Mouse (Mus musculus) forebrain, postnatal 0 days (tissue): ENCODE measurements around the gene Dhx57. TPM values are rescaled to one million over a fixed set of nuclear protein-coding genes. Genes with fewer than 3 reads are reported as not detected.

Experiments
- ATAC-seq: fragments of 200-750 bp; cut with Nextera tagmentation; 2 replicates; pipeline ENCODE4 v1.8.0; 2017; ENCODE audit warnings: mild to moderate bottlenecking, moderate library complexity
- DNase-seq: peaks from one replicate; pipeline ENCODE4 v3.0.0-alpha.2; 2015
- H3K27ac ChIP-seq: fragments of 300-500 bp; sonication (generic); 2 replicates; pipeline ENCODE4 v1.5.1; 2014; ENCODE audit warnings: low read depth, mild to moderate bottlenecking, antibody characterized with exemption, low read length, moderate library complexity, mixed read lengths
- H3K27me3 ChIP-seq: fragments of 300-500 bp; sonication (generic); 2 replicates; pipeline ENCODE4 v1.6.1; 2014; ENCODE audit warnings: mild to moderate bottlenecking, low read length, mixed read lengths; ENCODE audit not compliant: insufficient read depth
- H3K36me3 ChIP-seq: fragments of 300-500 bp; sonication (generic); 2 replicates; pipeline ENCODE4 v1.6.1; 2014; ENCODE audit warnings: mild to moderate bottlenecking, moderate library complexity; ENCODE audit not compliant: insufficient read depth
- H3K4me1 ChIP-seq: fragments of 300-500 bp; sonication (generic); 2 replicates; pipeline ENCODE4 v1.6.1; 2014; ENCODE audit warnings: antibody characterized with exemption; ENCODE audit not compliant: insufficient read depth
- H3K4me2 ChIP-seq: fragments of 300-500 bp; sonication (generic); 2 replicates; pipeline ENCODE4 v1.6.1; 2014; ENCODE audit warnings: low read depth, mild to moderate bottlenecking, moderate library complexity
- H3K4me3 ChIP-seq: fragments of 300-500 bp; sonication (generic); 2 replicates; pipeline ENCODE4 v1.5.1; 2014; ENCODE audit warnings: low read depth, low read length, mixed read lengths
- H3K9ac ChIP-seq: fragments of 300-500 bp; sonication (generic); 2 replicates; pipeline ENCODE4 v1.6.1; 2014; ENCODE audit warnings: mild to moderate bottlenecking
- H3K9me3 ChIP-seq: fragments of 300-500 bp; sonication (generic); 2 replicates; pipeline ENCODE4 v1.6.1; 2016; ENCODE audit warnings: low read length
- CTCF ChIP-seq: sonication (generic); IDR thresholded peaks from 2 replicates; pipeline ENCODE4 v1.5.1; 2016; ENCODE audit warnings: antibody characterized with exemption, control low read depth, low read depth
- WGBS: fragments of 180-500 bp; shearing (Covaris S2); extraction: QIAGEN DNeasy Blood & Tissue Kit; methylation state at CpG from one replicate; pipeline ENCODE4 v1.1.7; 2014; 5-methylcytosine and 5-hydroxymethylcytosine counted together
- polyA plus RNA-seq: library from polyadenylated mRNA; unstranded; fragments of >200 nt; fragmentation: Nextera tagmentation; extraction: Ambion mirVana; gene quantifications from 2 replicates; pipeline ENCODE4 v1.2.1, GENCODE M21; 2015
- total RNA-seq: library from RNA; depleted of rRNA; stranded (reverse); fragments of >200 nt; gene quantifications from 2 replicates; pipeline ENCODE4 v1.2.3, GENCODE M21; 2014; rRNA removed

The Dhx57 gene
- total RNA-seq (72.1 and 72.4 TPM in 2 replicates), polyA plus RNA-seq (26.1 and 33.7 TPM in 2 replicates)

DNA sequence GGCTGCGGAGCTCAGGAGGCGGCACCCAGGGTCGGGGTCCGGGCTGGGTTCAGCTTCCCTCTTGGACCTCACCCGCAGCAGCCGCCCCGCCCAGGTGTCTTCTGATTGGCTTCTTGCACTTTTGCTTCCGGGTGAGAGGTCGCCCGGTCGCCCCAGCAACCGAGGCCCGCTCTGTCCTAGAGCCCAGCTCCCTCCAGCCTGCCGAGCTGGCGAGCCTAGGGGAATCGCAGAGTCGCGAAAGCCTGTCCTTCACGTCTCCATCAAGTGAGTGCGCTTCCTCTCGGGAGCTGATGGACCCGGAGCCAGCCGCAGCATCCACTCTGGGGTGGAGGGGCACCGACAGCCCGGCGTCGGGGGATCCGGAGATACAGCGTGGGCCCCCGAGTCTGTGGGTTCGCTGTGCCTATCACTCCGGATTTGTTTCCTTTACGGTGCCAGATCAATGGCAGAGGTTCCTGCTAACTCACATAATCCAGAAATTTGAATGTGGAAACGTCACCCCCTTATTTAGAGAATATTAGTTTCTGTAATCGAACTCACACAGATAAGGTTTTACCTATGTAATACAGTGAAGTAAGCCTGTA lies at the start of gene Dhx57, which contains the start of gene Morn2:
Gene Dhx57 (minus strand): TSS at position 403 of the 584 bp plus-strand sequence.
Gene Morn2 (plus strand): TSS at position 130 of the 584 bp plus-strand sequence.
- peak within 1 kb of the TSS; percentile 95 for H3K27ac ChIP-seq
- DNase-seq = peak; percentile 96
- no peaks in the 10 kb centered on the region for H3K36me3 ChIP-seq
- no peak for TF ChIP-seq CTCF
- no peaks in the 10 kb centered on the region for H3K27me3 ChIP-seq
- peak; percentile 98 for ATAC-seq
- WGBS = 2% methylated on average over 35 of the region's 35 CpGs
- no peaks in the 10 kb centered on the region for H3K9me3 ChIP-seq
- H3K9ac ChIP-seq = peak within 1 kb of the TSS; percentile 98
- peaks cover 5% of the 10 kb centered on the region for H3K4me1 ChIP-seq
- peak within 1 kb of the TSS; percentile 67 for H3K4me2 ChIP-seq
- H3K4me3 ChIP-seq = peak within 1 kb of the TSS; percentile 95

- TF ChIP-seq CTCF = peak; percentile 55
- no peaks in the 10 kb centered on the region for H3K9me3 ChIP-seq
Observed at GRCm38 (mm10) chr17:80332386-80332785, 42.1 kb upstream of the Dhx57 start.

DNA sequence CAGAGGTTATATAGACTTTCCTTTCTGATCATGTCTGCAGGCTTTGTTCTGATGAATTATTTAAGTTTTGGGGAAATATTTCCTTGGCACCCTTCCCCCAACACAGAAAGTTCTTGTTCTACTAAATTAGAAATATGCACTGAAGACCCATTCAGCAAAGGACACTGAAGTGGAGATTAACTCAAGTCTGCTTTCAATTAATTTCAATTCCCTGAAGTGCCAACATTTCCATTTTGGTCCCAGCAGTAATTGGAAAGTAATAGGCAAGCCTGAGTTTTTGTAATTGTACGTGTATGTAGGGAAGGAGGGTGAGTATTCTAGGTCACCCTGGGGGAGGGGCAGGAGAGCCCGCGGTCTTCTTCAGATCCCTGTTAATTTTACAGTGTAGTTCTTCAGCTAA lies 36.2 kb upstream of the Dhx57 start:
- Histone ChIP-seq H3K27me3 (no peaks in the 10 kb centered on the region), H3K4me1 (no peaks in the 10 kb centered on the region), H3K27ac (no peak overlapping the region), H3K9me3 (no peaks in the 10 kb centered on the region), H3K9ac (no peak overlapping the region), H3K36me3 (no peaks in the 10 kb centered on the region), H3K4me2 (no peak overlapping the region), H3K4me3 (no peak overlapping the region)
- 67% methylated on average over 3 of the region's 3 CpGs for WGBS
- no peak for ATAC-seq
- TF ChIP-seq CTCF = no peak
- DNase-seq = no peak

More at GRCm38 (mm10) chr17:80332386-80332785, 42.1 kb upstream of the Dhx57 start:
- Histone ChIP-seq H3K27me3 (no peaks in the 10 kb centered on the region), H3K4me1 (no peaks in the 10 kb centered on the region), H3K4me2 (no peak overlapping the region), H3K9ac (no peak overlapping the region), H3K4me3 (no peak overlapping the region), H3K36me3 (no peaks in the 10 kb centered on the region), H3K27ac (no peak overlapping the region)
- WGBS = 59% methylated on average over 2 of the region's 2 CpGs
- DNase-seq = peak; percentile 39
- peak; percentile 72 for ATAC-seq

GRCm38 (mm10) chr17:80325456-80325855 lies 35.2 kb upstream of the Dhx57 start:
- Histone ChIP-seq H3K4me2 (no peak overlapping the region), H3K9me3 (no peaks in the 10 kb centered on the region), H3K4me3 (no peak overlapping the region), H3K36me3 (no peaks in the 10 kb centered on the region), H3K4me1 (no peaks in the 10 kb centered on the region), H3K27ac (no peak overlapping the region), H3K9ac (no peak overlapping the region), H3K27me3 (no peaks in the 10 kb centered on the region)
- ATAC-seq (no peak), DNase-seq (no peak)
- WGBS = 86% methylated on average over 5 of the region's 5 CpGs
- TF ChIP-seq CTCF = no peak

- 88% methylated on average over 7 of the region's 7 CpGs for WGBS
- Histone ChIP-seq H3K27ac (no peak overlapping the region), H3K27me3 (no peaks in the 10 kb centered on the region), H3K36me3 (no peaks in the 10 kb centered on the region), H3K9me3 (no peaks in the 10 kb centered on the region), H3K4me3 (no peak overlapping the region), H3K4me1 (no peaks in the 10 kb centered on the region), H3K4me2 (no peak overlapping the region), H3K9ac (no peak overlapping the region)
- TF ChIP-seq CTCF = no peak
- no peak for ATAC-seq
- no peak for DNase-seq
Observed at GRCm38 (mm10) chr17:80324521-80324920, 34.2 kb upstream of the Dhx57 start.

- H3K36me3 ChIP-seq = no peaks in the 10 kb centered on the region
- no peak overlapping the region for H3K4me3 ChIP-seq
- H3K4me2 ChIP-seq = no peak overlapping the region
- 86% methylated on average over 8 of the region's 8 CpGs for WGBS
- H3K9me3 ChIP-seq = no peaks in the 10 kb centered on the region
- no peaks in the 10 kb centered on the region for H3K27me3 ChIP-seq
- ATAC-seq (no peak), DNase-seq (no peak)
- no peak overlapping the region for H3K9ac ChIP-seq
- no peaks in the 10 kb centered on the region for H3K4me1 ChIP-seq
- no peak for TF ChIP-seq CTCF
- no peak overlapping the region for H3K27ac ChIP-seq
Observed at GRCm38 (mm10) chr17:80323658-80324057, 33.4 kb upstream of the Dhx57 start.

DNA sequence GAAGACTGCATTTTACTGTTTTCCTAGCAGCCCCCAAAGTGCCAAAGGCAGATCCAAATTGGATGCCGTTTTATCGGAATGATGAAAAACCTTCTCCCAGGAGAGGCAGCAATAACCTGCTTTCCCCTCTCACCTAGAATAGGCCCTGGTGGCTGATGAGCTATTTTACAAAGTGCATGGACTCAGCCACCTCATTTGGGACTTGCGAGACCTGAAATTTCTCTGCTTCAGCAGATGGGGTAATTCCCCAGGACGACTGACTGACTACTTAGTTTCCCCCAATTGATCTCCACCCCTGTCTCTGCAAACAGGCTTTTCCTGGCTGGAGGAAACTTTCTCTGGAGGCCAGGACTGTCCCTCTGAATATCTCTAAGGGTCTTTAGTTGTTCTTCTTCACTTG lies 32.7 kb upstream of the Dhx57 start:
- H3K27ac ChIP-seq = no peak overlapping the region
- H3K27me3 ChIP-seq = no peaks in the 10 kb centered on the region
- 79% methylated on average over 4 of the region's 4 CpGs for WGBS
- no peaks in the 10 kb centered on the region for H3K9me3 ChIP-seq
- H3K4me3 ChIP-seq = no peak overlapping the region
- H3K9ac ChIP-seq = no peak overlapping the region
- TF ChIP-seq CTCF = no peak
- no peaks in the 10 kb centered on the region for H3K36me3 ChIP-seq
- no peak overlapping the region for H3K4me2 ChIP-seq
- no peak for DNase-seq
- ATAC-seq = no peak
- no peaks in the 10 kb centered on the region for H3K4me1 ChIP-seq
